Mouse (Mus musculus) gastrocnemius, postnatal 14 days (tissue): ENCODE measurements around the gene Hhipl2. TPM values are rescaled to one million over a fixed set of nuclear protein-coding genes. Genes with fewer than 3 reads are reported as not detected.
"Not testable (repeated sequence)": the region's sequence is repeated elsewhere in the genome, so short reads cannot be mapped to it uniquely, and the experiment has no call there.

Experiments used
- DNase-seq: peaks from one replicate; pipeline ENCODE4 v3.0.0; 2021; ENCODE audit warnings: mixed read lengths
- intact Hi-C: fragments of 180-260 bp; cut with DNase I; formaldehyde crosslinking; loops from one replicate; pipeline ENCODE4 v1.15.1; 2025; ENCODE audit warnings: low total_unique reads
- long read RNA-seq, 2 experiments: library from polyadenylated mRNA; stranded (forward); transcript quantifications; one replicate each; pipeline ENCODE4 v2.0.0; 2021
- total RNA-seq, 2 experiments: library from RNA; stranded (reverse); gene quantifications; 2 replicates each; pipeline ENCODE4 v1.2.3; 2021

The Hhipl2 gene
- under 1 TPM in 1 of 2 experiments, not detected in 1; 0.08 TPM for total RNA-seq
- long read RNA-seq, experiment 1: 0 reads
- long read RNA-seq, experiment 2: 0 reads

GRCm38 (mm10) chr1:183417873-183418272 is at the start of gene Hhipl2:
Gene Hhipl2 (plus strand): TSS chr1:183418215.
- no peak for DNase-seq
- intact Hi-C loops: no loop called here

GRCm38 (mm10) chr1:183368601-183369400 is 49.2 kb upstream of the Hhipl2 start:
- intact Hi-C loops: no loop called here
- peak; percentile 24 for DNase-seq

DNA sequence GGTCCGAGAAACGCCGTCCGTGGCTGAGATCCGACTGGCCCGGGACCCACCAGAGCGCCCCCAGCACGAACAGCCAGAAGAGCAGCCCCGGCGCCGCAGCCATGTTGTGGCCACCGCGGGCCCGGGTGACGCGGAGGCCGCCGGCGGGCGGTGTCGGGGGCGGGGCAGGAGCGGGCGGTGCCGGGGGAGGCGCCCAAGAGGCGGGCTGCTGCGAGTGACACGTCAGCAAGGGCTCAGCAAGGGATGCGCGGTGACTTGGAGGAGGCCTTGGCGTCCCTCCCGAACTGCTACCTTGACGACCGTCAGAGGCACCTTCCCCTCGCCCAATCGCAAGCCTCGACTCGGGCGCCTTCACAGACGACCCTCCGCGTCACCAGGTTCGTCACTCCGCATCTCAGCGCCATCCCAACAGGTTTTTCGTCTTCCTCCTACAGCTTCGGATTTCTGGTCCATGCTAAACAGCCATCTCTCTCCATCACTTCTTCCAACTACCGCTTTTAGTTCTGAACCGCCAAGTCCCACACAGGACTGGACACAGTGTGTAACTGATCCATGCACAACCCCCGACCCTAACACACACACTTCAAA is 48.5 kb upstream of the Hhipl2 start, which contains the start of gene Mia3:
Gene Mia3 (minus strand): TSS at position 127 of the 588 bp plus-strand sequence.
- intact Hi-C loops: no loop called here

GRCm38 (mm10) chr1:183374728-183375127 is 43.3 kb upstream of the Hhipl2 start:
- no peak for DNase-seq
- intact Hi-C loops: no loop called here

More for the DNA sequence above, 48.5 kb upstream of the Hhipl2 start, which contains the start of gene Mia3:
- DNase-seq: peak; percentile 96

- DNase-seq: no peak
- intact Hi-C loops: no loop called here
Observed at GRCm38 (mm10) chr1:183377045-183377444, 41.0 kb upstream of the Hhipl2 start.

GRCm38 (mm10) chr1:183378321-183378941 is 39.6 kb upstream of the Hhipl2 start:
- intact Hi-C loops: no loop called here
- peak; percentile 16 for DNase-seq

- DNase-seq, intact Hi-C loops: not testable (repeated sequence)
Observed at GRCm38 (mm10) chr1:183379376-183379775, 38.6 kb upstream of the Hhipl2 start.

GRCm38 (mm10) chr1:183381816-183382215 is 36.2 kb upstream of the Hhipl2 start:
- no peak for DNase-seq
- intact Hi-C loops: no loop called here

- intact Hi-C loops: no loop called here
- no peak for DNase-seq
Observed at GRCm38 (mm10) chr1:183382621-183383020, 35.4 kb upstream of the Hhipl2 start.

DNA sequence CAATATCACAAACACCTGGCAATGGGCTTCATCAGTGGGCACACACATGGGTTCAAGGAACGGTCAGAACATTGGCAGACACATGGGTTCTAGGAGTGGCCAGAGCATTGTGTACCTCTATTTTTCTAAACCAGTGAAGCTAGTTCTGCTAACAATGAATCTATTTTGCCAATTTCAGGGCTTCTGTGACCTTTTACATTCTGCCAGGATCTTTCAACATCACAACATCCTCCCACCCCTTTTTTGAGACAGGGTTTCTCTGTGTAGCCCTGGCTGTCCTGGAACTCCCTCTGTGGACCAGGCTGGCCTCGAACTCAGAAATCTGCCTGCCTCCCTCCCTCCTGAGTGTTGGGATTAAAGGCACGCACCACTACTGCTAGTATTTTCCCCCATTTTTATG is 30.6 kb upstream of the Hhipl2 start:
- intact Hi-C loops, DNase-seq: not testable (repeated sequence)

DNA sequence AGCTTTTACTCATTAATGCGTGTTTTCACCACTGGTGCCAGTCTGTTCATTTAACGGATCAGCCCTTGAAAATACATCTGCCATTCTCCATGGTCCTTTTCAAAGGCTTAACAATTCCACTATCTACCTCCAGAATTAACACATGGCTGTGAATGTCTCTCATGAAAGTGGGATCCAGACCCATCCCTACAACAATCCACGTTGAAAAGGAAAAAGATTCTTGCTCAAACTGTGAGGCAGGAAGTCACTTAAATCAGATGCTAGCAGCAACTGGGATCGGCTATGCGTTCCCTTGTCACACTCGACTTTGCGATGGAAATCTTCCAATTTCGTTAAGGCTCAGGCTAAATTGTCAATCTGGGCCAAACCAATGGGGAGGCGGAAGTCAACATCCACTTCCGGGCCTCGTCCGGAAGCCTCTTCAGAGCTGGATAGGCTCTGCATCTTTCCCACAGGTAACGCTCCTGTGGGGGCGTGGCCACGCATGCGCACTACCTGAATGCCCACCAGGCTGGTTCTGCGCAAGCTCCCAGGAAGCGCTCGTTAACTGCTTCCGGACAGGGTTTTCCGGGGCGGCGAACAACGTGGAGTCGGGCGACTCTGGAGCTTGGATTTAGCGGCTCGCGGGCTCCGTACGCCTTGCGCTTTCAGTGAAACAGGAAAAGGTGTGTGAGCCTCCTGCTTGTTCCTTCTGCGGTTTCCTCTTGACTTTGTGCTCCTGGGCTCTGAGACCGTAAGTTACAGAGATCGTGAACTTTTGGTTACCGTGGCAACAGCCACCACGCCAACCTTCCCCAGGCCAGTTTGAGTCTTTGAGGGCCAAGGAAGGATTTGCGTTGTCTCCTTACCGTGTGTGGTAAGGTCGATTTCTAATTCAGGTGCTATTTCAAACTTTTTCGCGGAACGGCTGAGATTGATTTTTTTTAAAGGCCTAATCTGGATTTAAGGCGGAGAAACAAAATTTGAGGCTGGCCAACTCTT is 29.3 kb upstream of the Hhipl2 start, which contains the start of gene Taf1a:
Gene Taf1a (plus strand): TSS at position 556 of the 981 bp plus-strand sequence.
- DNase-seq: peak; percentile 90
- intact Hi-C loops: no loop called here

DNA sequence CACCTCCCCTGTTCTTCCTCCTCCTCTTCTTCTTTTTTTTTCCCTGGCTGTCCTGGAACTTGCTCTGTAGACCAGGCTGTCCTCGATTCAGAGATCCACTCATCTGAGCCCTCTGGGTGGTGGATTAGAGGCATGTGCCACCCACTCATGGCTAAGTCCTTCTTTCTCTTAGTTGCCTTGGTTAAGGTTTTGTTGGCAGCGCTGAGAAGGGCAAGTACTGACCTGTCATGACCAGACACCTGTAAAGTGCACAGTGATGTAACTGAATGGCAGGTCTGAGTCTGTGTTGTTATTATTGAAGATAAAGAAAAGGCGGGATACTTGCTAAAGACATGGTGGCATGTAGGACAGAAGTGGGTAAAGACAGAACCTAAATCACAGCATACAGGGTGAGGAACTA is 14.6 kb upstream of the Hhipl2 start:
- DNase-seq: no peak
- intact Hi-C loops: no loop called here

- no peak for DNase-seq
- intact Hi-C loops: no loop called here
Observed at GRCm38 (mm10) chr1:183414081-183414727, 3.8 kb upstream of the Hhipl2 start.

GRCm38 (mm10) chr1:183419741-183420140 is 1.7 kb downstream of the Hhipl2 start:
- DNase-seq: no peak
- intact Hi-C loops: no loop called here

DNA sequence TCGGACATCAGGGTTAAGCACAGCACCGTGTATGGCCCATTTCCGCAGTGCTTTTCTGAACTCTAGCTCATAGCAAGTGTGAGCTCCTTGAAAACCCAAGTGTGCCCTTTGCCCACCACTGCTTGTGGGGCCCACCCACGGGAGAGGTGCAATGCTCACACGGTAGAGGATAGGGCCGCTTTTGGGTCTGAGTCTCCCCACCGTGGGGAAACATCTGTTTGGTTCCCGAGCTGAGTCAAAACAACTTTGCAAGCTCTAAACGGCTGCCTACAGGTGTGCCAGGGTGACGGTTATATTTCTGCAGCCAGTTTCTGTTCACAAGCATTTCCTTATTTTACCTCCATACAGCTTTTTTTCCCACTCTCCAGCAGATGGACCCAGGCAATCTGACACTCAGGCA is 2.3 kb downstream of the Hhipl2 start:
- intact Hi-C loops: no loop called here

DNA sequence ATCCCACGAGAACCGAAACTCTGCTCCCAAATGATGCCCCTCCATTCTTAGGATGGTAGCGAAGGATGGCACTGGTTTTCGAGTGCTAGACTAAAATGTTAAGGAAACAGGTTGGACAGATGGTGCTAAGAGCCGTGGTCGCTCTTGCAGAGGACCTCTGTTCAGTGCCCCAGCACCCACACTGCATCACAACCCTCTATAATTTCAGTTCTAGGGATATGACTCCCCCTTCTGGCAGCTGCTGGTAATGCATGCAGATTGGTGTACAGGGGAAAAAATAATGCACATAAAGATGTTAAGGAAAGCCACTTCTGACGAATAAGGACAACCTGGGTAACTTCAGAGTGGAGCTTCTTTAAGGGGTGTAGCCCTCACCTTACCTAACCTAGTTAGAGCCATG is 6.1 kb downstream of the Hhipl2 start:
- no peak for DNase-seq
- intact Hi-C loops: no loop called here

More for the DNA sequence above, 2.3 kb downstream of the Hhipl2 start:
- no peak for DNase-seq

GRCm38 (mm10) chr1:183434918-183435317 is 16.9 kb downstream of the Hhipl2 start:
- intact Hi-C loops: no loop called here
- DNase-seq: no peak

DNA sequence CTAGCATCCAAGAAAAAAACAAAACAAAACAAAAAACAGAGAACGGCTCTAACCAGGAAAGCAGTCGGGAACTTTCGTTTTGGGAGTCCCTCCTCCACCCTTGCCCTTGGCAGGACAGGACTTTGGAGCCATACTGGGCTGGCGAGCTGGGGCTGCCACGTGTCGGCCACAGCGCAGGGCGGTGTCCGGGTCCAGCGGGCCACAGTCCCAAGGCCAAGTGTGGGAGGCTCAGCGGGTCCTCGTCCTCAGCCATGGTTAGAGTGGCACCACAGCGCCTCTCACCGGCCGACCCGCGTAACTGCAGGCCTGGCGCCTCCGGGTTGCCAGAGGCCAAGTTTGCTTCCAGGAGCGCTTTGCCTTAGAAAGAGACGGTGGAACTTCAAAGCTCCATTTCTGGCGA is 21.0 kb downstream of the Hhipl2 start:
- intact Hi-C loops: no loop called here
- DNase-seq: peak; percentile 95
